Mouse (Mus musculus): Measurements from ENCODE around the gene Jak1.

DNA sequence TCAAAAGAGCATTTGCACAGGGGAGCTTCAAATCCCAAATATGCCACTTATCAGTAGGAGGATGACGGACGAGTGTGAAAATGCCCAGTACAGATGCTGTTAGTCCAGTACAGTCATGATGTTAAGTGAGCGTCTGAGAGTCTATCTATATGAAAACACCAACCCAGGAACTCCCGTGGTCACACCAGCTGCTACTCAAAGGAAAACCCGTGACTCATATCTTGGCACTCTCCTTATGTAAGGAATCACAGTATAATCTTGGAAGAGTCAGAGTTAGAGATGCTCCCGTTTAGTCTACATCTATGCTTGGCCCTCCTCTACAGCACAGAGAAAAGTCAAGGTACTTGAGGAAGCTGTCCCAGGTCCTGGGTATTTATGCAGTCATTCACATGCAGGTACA, 106.8 kb downstream of the Jak1 start:
- no peak for TF ChIP-seq CTCF (conservative IDR thresholded peaks at IDR 0.05; ENCODE audit: insufficient read depth, insufficient read length, low read depth, low read length)
- no peak for TF ChIP-seq POLR2A (IDR thresholded peaks at IDR 0.05; ENCODE audit: low read depth, low read length)

All from kidney, adult 2 months (tissue).